Mouse (Mus musculus) megakaryocyte, embryonic 14.5 days (primary cell): Measurements from ENCODE around the gene Vps35l. TPM values are rescaled to one million over a fixed set of nuclear protein-coding genes. Genes with fewer than 3 reads are reported as not detected.

ENCODE experiments used
- H3K27me3 ChIP-seq: replicated peaks from 2 replicates; pipeline ENCODE3; 2012; ENCODE audit warnings: inconsistent platforms
- H3K36me3 ChIP-seq: replicated peaks from 2 replicates; pipeline ENCODE3; 2012; ENCODE audit warnings: low read length, inconsistent platforms, mixed read lengths
- H3K4me1 ChIP-seq: 2 replicates; pipeline ENCODE4 v1.6.1; 2012; ENCODE audit warnings: inconsistent platforms
- H3K4me3 ChIP-seq: replicated peaks from 2 replicates; pipeline ENCODE3; 2012; ENCODE audit warnings: moderate library complexity, mild to moderate bottlenecking, inconsistent platforms
- H3K9me3 ChIP-seq: 2 replicates; pipeline ENCODE4 v1.6.1; 2012; ENCODE audit warnings: inconsistent platforms
- FLI1 ChIP-seq: IDR thresholded peaks from 2 replicates; pipeline ENCODE4 v1.6.1; 2012; ENCODE audit warnings: low read length, inconsistent platforms, mixed read lengths
- GATA1 ChIP-seq: IDR thresholded peaks from 3 replicates; pipeline ENCODE4 v1.6.1; 2012; ENCODE audit warnings: mixed read lengths, low read length, inconsistent platforms, borderline replicate concordance
- polyA plus RNA-seq: library from polyadenylated mRNA; stranded (reverse); fragments of >175 nt; gene quantifications from 2 replicates; pipeline ENCODE4 v1.2.3, GENCODE M21; 2012; ENCODE audit warnings: low replicate concordance; ENCODE audit not compliant: insufficient read depth

Vps35l gene
- polyA plus RNA-seq, 1 experiment: 13.2 TPM

- H3K4me3 ChIP-seq: no peak overlapping the region
- no peaks in the 10 kb centered on the region for H3K9me3 ChIP-seq
- peaks cover 9% of the 10 kb centered on the region for H3K4me1 ChIP-seq
- peaks cover 78% of the 10 kb centered on the region for H3K36me3 ChIP-seq
- no peak for TF ChIP-seq GATA1
- no peak for TF ChIP-seq FLI1
- H3K27me3 ChIP-seq: no peaks in the 10 kb centered on the region
These were observed 8.2 kb upstream of the Vps35l start for GRCm38 (mm10) chr7:118731781-118732180.

- TF ChIP-seq FLI1: no peak
- TF ChIP-seq GATA1: no peak
- Histone ChIP-seq H3K36me3 (peaks cover 63% of the 10 kb centered on the region), H3K4me1 (peaks cover 23% of the 10 kb centered on the region), H3K9me3 (no peaks in the 10 kb centered on the region), H3K27me3 (no peaks in the 10 kb centered on the region), H3K4me3 (no peak overlapping the region)
These were observed 6.8 kb upstream of the Vps35l start for GRCm38 (mm10) chr7:118733225-118733624.

- no peak for TF ChIP-seq FLI1
- TF ChIP-seq GATA1: no peak
- H3K36me3 ChIP-seq: peaks cover 22% of the 10 kb centered on the region
- no peaks in the 10 kb centered on the region for H3K27me3 ChIP-seq
- no peak overlapping the region for H3K4me3 ChIP-seq
- H3K9me3 ChIP-seq: no peaks in the 10 kb centered on the region
- peaks cover 62% of the 10 kb centered on the region for H3K4me1 ChIP-seq
These were observed 1.3 kb upstream of the Vps35l start for GRCm38 (mm10) chr7:118738730-118739129.

- peak overlapping the region; percentile 97 for H3K4me3 ChIP-seq
- no peak for TF ChIP-seq GATA1
- TF ChIP-seq FLI1: no peak
These were observed 709 bp downstream of the Vps35l start for GRCm38 (mm10) chr7:118740532-118741338.

GRCm38 (mm10) chr7:118742278-118742677, 2.3 kb downstream of the Vps35l start:
- Histone ChIP-seq H3K27me3 (no peaks in the 10 kb centered on the region), H3K4me1 (peaks cover 48% of the 10 kb centered on the region), H3K9me3 (no peaks in the 10 kb centered on the region), H3K4me3 (peak overlapping the region; percentile 76), H3K36me3 (peaks cover 40% of the 10 kb centered on the region)
- TF ChIP-seq GATA1 (no peak), FLI1 (no peak)

More at GRCm38 (mm10) chr7:118740532-118741338, 709 bp downstream of the Vps35l start:
- Histone ChIP-seq H3K9me3 (no peaks in the 10 kb centered on the region), H3K36me3 (peaks cover 27% of the 10 kb centered on the region), H3K27me3 (no peaks in the 10 kb centered on the region), H3K4me1 (peaks cover 56% of the 10 kb centered on the region)

- Histone ChIP-seq H3K36me3 (peaks cover 65% of the 10 kb centered on the region), H3K4me1 (peaks cover 27% of the 10 kb centered on the region)
- TF ChIP-seq FLI1: no peak
- no peak for TF ChIP-seq GATA1
These were observed 4.7 kb downstream of the Vps35l start for GRCm38 (mm10) chr7:118744766-118745165.

GRCm38 (mm10) chr7:118747891-118748672, 8.1 kb downstream of the Vps35l start:
- Histone ChIP-seq H3K4me1 (peaks cover 4% of the 10 kb centered on the region), H3K4me3 (no peak overlapping the region), H3K27me3 (no peaks in the 10 kb centered on the region), H3K36me3 (peaks cover 94% of the 10 kb centered on the region), H3K9me3 (no peaks in the 10 kb centered on the region)
- TF ChIP-seq FLI1 (no peak), GATA1 (no peak)

More at GRCm38 (mm10) chr7:118744766-118745165, 4.7 kb downstream of the Vps35l start:
- Histone ChIP-seq H3K27me3 (no peaks in the 10 kb centered on the region), H3K9me3 (no peaks in the 10 kb centered on the region), H3K4me3 (no peak overlapping the region)

- H3K4me1 ChIP-seq: no peaks in the 10 kb centered on the region
- no peak for TF ChIP-seq FLI1
- no peak for TF ChIP-seq GATA1
These were observed 9.7 kb downstream of the Vps35l start for GRCm38 (mm10) chr7:118749706-118750105.

GRCm38 (mm10) chr7:118751625-118752024, 11.6 kb downstream of the Vps35l start:
- no peak overlapping the region for H3K4me3 ChIP-seq
- peaks cover 99% of the 10 kb centered on the region for H3K36me3 ChIP-seq
- no peaks in the 10 kb centered on the region for H3K9me3 ChIP-seq
- no peaks in the 10 kb centered on the region for H3K27me3 ChIP-seq
- no peaks in the 10 kb centered on the region for H3K4me1 ChIP-seq
- TF ChIP-seq GATA1 (no peak), FLI1 (no peak)

More at GRCm38 (mm10) chr7:118749706-118750105, 9.7 kb downstream of the Vps35l start:
- no peaks in the 10 kb centered on the region for H3K27me3 ChIP-seq
- peaks cover 99% of the 10 kb centered on the region for H3K36me3 ChIP-seq
- H3K4me3 ChIP-seq: no peak overlapping the region
- no peaks in the 10 kb centered on the region for H3K9me3 ChIP-seq

GRCm38 (mm10) chr7:118755756-118756155, 15.7 kb downstream of the Vps35l start:
- no peaks in the 10 kb centered on the region for H3K9me3 ChIP-seq
- TF ChIP-seq GATA1 (no peak), FLI1 (no peak)
- no peaks in the 10 kb centered on the region for H3K27me3 ChIP-seq
- H3K4me1 ChIP-seq: peaks cover 6% of the 10 kb centered on the region; the same call in 1 of the 2 replicates
- H3K4me3 ChIP-seq: no peak overlapping the region
- peaks cover 95% of the 10 kb centered on the region for H3K36me3 ChIP-seq
